Mouse (Mus musculus): ENCODE results near the gene Zfp119b. TPM values are rescaled to one million over a fixed set of nuclear protein-coding genes. Genes with fewer than 3 reads are reported as not detected.
"Not testable (repeated sequence)": the region's sequence is repeated elsewhere in the genome, so short reads cannot be mapped to it uniquely, and the experiment has no call there.

The Zfp119b gene
- total RNA-seq, 2 experiments from 2014 or later = 4.1 to 4.2 TPM

DNA sequence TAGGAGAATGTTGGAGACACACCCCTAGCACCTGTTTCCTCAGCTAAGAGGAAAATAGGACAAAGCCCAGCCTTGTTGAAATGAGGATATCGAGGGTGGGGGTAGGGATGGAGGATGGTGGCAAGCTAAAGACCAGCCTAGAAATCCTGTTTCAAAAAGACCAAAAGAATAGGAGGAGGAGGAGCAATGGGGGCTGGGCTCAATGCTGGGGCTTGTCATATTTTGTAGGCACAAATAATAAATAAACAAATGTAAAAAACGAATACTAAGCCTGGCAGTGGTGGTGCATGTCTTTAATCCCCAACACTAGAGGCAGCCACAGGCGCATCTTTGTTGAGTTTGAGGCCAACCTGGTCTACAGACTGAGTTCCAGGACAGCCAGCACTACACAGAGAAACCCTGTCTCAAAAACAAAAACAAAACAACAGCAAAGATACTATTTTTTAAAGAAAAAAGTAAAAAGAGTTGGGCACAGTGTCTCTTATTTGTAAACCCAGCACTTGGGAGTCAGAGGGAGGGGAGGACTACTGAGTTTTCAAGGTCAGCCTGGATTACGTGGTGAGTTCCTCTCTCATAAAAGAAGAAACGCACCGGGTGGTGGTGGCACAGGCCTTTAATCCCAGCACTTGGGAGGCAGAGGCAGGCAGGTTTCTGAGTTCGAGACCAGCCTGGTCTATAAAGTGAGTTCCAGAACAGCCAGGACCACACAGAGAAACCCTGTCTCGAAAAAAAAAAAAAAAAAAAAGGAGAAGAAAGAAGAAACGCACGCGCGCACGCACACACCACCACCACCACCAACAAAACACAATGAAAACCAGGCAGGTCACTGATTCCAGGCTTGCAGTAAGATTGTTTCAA is 8.7 kb upstream of the Zfp119b start:
- no peak for DNase-seq

DNA sequence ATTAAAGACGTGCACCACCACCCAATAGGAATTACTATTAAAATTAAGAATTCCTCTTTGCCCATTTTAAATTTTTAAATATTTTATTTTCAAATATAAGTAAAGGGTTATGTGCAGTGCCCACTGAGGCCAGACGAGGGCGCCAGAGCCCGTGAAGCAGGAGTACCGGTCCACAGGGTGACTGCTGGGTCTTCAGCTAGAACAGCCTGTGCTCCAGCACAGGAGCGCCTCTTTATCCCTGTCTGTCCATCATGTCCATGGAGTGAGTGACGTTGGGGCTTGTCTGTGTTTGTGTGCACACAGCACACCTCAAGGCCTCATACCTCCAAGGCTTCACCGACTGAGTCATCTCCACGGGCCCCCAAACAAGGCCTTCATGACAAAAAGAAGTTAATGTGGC is 7.9 kb upstream of the Zfp119b start:
- peak; percentile 87 for DNase-seq

DNA sequence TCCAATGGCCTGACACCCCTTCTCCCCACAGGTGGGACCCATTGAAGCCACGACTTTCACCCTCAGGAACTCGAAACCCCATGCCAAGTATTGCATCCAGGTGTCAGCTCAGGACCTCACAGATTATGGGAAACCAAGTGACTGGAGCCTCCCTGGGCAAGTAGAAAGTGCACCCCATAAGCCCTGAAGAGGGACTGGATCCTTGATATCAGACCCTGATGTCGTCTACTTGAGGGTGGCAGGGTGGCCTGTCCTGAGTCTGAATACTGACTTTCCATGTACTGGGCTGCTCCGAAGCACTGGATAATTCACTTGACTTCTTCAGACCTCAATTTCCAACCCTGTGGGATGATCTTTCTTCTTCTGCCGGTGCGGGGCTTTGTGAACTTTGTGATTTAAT is 7.3 kb upstream of the Zfp119b start:
- DNase-seq = no peak

DNA sequence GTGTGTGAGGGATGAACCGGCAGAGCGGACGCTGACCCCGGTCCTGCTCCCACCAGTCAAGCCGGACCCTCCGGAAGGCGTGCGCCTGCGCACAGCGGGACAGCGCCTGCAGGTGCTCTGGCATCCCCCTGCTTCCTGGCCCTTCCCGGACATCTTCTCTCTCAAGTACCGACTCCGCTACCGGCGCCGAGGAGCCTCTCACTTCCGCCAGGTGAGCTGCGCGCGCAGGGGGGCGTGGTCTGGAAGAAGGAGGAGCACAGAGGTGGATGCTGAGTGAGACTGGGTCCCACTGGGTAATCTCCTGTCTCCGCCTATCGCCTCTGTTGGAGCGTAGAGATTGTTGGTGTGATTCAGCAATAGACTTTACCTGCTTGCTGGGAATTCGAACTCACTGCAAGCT is 6.8 kb upstream of the Zfp119b start:
- DNase-seq = peak; percentile 76

DNA sequence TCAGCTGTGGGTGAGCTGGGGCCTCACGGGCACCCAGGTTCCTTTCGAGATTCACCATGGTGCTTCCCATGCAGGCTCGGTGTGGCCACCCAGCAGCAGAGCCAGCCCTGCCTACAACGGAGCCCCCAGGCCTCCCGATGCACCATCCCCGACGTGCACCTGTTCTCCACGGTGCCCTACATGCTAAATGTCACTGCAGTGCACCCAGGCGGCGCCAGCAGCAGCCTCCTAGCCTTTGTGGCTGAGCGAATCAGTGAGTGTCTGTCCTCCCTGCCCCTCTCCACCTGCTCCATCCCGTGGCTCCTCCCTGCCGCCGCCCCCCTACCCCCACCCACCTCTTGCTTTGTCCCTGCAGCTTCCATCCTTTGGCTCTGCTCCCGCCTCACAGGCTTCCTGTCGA is 4.9 kb upstream of the Zfp119b start:
- DNase-seq = no peak

DNA sequence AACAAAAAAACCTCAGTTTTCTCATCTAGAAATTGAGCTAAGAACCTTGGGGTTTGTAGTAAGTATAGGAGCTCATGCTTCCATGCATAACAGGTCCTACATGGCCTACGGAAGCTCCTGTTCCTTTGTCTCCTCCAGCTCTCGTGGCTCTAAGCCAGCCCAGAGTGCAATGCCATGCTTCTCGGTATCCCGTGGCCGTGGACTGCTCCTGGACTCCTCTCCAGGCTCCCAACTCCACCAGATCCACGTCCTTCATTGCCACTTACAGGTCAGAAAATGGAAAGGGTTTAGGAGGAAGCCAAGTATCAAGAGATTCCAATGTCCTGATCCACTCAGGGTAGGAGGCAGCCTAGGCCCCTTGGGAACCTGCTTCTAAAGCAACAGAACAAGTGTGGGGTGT is 4.5 kb upstream of the Zfp119b start:
- peak; percentile 0 for DNase-seq

DNA sequence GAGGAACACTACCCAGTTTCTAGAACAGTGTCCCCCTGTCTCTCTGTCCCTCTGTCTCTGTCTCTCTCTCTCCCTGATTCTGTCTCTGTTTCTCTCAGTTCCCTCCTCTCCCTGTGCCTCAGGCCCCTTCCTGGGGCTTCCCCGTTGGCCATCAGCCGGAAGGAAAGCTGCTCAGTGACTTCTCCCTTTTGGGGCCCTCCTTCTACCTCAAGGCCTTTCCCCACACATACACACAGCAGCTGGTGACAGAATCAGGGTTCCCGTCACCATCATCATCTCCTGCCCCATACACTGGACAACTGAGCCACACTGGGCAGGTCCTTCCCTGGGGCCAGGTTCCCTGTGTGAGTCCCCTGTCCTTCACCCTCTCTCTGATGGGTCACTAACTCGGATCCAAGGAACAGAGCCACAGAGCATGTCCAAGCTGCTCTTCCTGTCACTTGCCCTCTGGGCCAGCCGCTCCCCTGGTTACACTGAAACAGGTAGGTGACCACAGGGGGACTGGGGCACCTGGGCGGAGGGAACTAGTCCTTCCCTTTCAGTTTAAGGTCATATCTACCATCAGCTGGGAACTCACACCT is 3.2 kb upstream of the Zfp119b start, which contains the start of gene Ebi3:
Gene Ebi3 (plus strand): TSS at position 194 of the 581 bp plus-strand sequence.
- DNase-seq = peak; percentile 3

DNA sequence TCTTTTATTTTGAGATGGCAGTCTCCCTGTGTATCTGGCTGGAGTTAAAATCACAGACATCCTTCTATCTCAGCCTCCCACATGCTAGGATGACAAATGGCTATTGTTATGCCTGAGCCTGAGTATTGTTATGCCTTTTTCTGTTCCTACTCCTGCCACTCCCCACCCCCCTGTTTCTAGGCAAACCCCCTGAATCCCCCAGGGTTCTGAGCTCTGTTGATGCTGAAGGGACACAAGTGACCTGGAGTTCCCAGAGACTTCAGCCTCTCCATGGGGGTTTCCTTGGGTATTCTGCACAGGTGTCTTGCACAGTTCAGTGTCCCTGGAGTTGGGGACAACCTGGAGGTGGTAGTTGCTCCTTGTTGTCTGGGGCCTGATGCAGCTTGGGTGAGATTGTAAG is 2.7 kb upstream of the Zfp119b start:
- DNase-seq = no peak

DNA sequence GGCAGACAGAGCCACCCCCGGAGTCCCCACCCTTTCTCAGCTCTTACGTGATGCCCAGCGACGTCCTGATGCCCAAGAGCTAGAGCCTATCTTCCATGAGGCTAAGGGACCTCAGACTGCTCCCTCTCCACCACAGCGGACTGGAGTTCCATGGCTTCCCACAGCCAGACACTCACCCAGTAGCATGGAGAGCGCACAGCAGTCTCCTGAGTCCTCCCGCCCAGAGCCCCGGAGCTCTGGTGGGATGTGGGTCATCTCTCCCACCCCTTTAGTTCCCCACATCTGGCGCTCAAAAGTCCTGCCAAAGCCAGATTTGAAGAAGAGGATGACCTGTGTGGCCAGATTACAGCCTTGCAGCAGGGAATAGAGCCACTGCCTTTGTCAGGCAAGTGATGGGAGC is 1.3 kb upstream of the Zfp119b start:
- no peak for DNase-seq

DNA sequence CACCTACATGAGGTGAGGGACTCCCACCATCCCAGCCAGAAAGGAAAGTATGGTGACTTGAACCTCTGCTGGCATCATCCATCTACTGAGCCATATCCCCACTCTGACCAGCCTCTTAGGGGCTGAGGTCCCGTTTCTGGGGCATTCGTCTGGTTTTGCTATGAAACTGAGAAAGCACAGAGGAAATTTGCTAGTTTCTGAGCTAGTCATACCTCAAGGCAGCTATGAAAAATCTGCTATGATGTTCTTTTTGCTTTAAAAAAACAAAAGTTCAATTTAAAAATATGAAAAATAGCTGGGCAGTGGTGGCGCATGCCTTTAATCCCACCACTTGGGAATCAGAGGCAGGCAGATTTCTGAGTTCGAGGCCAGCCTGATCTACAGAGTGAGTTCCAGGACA is 653 bp downstream of the Zfp119b start:
- no peak for DNase-seq

DNA sequence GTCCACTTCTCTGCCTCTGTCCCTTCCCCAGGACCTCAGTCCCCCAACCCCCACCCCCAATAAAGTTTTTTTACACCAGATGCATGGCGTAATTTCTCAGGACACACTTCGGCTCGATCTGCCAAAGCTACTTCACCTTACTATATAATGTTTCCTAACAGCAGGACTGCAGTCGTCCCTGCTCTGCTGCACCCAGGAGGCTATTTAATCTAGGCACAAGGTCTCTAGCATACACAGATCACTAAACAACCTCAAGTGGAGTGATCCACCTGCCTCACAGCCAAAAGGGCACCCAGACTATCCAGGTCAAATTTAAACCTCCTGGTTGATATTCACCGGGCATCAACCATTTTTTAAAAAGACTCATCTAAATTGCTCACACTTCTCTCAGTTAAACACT is 3.6 kb downstream of the Zfp119b start:
- DNase-seq = peak; percentile 16

DNA sequence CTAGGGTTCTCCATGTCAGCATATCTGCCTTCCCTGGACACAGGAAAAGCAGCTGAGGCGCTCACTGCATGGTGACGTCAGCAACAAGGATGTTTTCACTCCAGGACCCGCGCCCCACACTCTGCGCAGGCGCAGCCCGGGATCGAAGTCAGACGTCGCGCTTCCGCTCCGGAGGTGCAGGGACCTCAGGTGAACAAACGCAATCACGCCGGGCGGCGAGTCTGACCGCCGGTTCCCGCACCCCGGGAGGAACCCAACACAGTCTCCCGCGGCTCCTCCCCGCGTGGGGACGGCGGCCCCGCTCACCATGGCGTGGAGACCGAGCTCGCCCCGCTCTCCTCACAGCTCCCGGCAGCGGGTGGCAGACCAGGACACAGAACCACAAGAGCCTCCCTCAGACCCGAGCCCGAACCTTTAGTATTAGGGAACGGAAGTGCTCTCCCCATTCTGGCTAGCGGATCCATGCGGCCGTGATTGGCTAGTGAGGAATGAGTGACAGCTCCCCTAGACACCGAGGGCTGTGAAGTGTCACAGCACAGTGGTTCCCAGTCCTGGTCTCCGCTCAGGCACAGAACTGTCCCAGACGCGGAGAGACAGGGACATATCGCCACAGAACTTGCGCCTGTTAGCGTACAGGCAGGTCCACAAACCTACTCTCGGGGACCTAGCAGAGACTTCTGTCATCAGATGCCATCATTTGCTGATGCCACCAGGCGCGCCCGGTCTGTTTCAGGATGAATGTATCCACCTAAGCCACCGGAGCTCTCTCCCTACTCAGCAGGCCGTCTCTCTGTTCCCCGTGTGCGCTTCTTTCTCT is 4.2 kb downstream of the Zfp119b start:
- DNase-seq = peak; percentile 95

DNA sequence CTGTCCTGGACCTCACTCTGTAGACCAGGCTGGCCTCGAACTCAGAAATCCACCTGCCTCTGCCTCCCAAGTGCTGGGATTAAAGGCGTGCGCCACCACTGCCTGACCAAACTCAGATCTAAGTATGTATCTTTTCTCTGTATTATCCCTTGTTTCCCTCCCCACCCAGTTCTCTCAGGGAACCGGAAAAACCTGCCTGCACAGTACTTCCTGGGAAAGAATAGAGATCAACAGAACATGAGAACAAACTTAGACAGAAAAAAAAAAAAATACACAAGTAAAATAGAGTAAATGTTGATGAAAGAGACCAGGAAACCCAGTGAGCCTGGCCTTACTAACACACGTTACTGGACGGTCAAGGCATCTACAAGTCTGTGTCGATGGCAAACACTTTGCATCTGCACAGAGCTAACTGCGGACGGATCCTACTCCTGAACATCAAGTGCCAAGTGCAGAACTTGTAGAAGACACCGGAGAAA is 4.9 kb downstream of the Zfp119b start:
- DNase-seq = not testable (repeated sequence)

DNA sequence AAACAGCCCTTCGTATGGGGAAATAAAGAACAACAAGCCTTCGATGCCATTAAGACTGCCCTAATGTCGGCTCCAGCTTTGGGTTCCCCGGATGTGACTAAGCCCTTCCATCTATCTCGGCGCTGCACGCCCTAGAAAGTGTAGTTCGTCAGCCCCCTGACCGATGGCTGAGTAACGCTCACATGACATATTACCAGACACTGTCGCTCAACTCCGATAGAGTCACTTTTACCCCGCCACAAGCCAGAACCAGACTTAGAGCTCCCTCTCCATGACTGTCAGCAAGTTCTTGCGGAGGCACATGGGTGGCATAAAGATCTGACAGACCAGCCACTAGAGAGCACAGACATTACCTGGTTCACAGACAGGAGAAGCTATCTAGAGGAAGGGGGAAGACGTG is 16.1 kb downstream of the Zfp119b start:
- no peak for DNase-seq

DNA sequence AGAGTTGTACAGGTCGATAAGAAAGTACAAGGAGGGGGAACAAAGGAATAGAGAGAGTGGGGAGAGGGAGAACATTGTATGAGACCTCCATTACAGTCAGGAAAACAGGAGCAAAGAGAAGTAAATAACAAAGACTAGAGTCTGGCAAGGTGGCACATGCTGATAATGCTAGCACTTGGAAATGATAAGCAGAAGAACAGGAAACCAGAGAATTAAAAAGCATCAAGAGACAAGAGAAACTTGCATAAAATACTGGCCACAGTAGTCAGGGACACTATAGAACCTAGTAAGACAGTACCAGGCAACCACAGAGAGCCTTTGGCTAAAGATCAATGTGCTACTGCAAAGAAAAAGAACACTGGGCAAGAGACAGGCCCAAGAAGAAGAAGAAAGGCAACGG is 16.7 kb downstream of the Zfp119b start:
- DNase-seq = no peak

DNA sequence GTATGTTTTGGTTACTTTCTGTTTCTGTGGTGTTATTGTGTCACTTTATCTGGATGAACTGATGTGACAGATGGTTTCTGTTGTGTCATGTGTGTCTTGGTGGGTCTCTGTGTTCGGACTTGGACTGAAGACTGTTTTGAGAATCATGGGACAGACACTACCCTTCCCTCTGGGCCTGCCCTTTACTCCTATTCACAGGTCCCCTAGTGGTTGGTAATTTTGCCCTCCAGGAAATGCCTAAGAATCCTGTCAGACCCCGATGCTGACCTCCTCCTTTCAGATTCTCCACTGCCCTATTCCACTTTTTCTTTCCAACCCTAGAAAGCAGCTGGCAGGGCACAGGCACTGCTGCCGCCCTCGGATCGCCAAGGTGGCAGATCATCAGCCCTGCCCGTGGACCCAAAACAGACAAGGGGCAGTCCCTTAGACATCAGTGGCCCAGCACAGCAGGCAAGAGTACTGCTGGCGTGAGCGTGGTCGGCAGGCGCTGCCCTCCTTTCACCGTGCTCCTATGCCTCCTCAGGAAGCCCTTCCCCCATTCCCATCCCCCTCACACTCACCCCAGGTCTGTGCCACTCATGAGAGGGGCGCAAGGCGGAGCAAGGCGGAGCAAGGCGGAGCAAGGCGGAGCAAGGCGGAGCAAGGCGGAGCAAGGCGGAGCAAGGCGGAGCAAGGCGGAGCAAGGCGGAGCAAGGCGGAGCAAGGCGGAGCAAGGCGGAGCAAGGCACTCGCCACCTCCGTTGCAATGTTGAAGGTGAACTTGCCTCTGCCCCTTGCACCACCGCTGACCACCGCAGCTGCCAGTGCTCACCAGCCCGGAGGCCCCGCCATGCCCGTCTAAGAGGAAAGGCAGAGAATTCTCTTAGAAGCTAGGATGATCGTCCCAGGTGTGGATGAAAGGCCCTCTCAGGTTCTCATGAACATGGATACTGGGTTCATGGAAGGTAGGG is 17.5 kb downstream of the Zfp119b start:
- peak; percentile 67 for DNase-seq

DNA sequence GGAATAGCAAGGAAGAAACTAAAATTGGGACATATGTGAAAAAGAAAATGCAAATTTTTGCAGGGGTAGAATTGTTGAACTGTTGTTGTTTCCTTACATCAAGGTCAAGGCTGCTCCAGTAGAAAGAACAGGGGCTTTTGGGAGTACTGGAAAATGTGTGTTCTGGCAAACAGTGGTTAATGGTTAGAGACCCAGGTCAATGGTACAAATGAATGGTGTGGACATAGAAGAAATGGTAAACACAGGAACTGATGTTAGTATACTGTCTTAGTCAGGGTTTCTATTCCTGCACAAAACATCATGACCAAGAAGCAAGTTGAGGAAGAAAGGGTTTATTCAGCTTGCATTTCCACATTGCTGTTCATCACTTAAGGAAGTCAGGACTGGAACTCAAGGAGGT is 42.6 kb downstream of the Zfp119b start:
- no peak for DNase-seq

DNA sequence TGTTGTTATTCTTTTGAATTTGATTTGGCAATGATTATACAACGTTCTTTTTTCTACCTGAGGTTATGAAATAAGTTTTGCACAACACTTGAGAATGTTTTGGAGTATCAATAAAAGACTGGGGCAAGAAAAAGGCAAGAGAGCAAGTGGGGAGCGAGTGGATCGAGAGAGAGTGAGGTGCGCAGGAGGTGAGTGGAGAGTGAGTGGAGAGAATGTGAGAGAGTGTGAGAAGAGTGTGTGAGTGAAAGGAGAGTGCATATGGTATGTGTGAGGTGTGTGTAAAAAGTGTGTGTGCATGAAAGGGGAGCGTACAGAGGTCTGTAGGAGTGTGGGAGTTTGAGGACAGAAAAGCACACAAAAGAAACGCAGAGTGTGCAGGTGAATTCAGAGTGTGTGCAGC is 45.2 kb downstream of the Zfp119b start:
- DNase-seq = no peak

DNA sequence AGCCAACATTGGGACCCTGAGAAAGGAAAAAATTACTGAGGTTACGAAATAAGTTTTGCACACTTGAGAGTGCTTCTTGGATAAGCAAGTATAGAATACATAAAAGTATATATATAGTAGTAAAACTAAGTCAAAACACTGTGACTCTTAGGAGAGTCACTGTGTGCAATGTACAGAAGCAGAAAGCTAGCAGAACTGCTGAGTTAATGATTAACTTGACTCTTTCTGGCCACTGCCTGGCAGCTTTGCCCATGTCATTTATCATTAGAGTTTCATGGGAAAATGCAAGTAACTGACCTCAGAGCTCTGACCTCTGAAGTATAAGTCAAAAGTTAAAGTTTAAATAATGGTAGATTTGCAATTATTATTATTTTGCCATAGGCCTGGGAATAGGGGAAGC is 45.6 kb downstream of the Zfp119b start:
- DNase-seq = no peak

DNA sequence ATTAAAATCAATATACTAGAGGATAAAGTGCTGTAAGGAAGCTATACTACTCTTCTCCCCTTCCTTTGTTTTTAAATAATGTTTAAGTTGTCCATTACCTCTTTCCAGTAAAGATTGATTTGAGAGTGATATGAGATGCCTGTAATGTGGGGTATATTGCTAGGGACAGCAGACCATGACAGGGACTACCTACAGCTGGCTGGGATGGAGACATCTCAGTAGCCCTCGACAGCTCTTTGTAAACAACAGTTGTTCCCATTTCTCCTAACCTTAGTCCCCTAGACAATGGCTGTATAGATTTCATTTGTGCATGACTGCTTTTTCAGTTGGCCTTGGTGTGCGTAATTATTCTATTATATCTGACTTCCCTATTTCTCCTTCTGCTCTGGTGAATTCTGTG is 46.2 kb downstream of the Zfp119b start:
- no peak for DNase-seq

DNA sequence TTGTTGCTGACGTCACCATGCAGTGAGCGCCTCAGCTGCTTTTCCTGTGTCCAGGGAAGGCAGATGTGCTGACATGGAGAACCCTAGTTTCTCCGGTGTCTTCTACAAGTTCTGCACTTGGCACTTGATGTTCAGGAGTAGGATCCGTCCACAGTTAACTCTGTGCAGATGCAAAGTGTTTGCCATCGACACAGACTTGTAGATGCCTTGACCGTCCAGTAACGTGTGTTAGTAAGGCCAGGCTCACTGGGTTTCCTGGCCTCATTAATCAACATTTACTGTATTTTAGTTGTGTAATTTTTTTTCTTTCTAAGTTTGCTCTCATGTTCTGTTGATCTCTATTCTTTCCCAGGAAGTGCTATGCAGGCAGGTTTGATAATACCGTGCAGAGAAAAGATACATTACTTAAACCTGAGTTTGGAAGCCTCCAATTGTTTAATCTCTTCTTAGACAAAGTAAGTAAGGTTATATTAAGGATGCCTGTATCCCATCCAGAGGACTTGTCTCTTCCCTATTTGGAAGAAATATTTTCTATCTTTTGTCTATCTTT is 56.8 kb downstream of the Zfp119b start:
- DNase-seq = peak; percentile 24
